Mouse (Mus musculus): ENCODE data around the gene Acot2.
"Not testable (repeated sequence)": the region's sequence is repeated elsewhere in the genome, so short reads cannot be mapped to it uniquely, and the experiment has no call there.

The Acot2 gene
- long read RNA-seq, experiment 1, partial matches to known transcripts, result 0 of 17 reads
- long read RNA-seq, experiment 1, other reads (novel, unspliced or antisense), result 13 of 17 reads
- long read RNA-seq, experiment 2, partial matches to known transcripts, result 0 of 8 reads
- long read RNA-seq, experiment 2, other reads (novel, unspliced or antisense), result 4 of 8 reads

DNA sequence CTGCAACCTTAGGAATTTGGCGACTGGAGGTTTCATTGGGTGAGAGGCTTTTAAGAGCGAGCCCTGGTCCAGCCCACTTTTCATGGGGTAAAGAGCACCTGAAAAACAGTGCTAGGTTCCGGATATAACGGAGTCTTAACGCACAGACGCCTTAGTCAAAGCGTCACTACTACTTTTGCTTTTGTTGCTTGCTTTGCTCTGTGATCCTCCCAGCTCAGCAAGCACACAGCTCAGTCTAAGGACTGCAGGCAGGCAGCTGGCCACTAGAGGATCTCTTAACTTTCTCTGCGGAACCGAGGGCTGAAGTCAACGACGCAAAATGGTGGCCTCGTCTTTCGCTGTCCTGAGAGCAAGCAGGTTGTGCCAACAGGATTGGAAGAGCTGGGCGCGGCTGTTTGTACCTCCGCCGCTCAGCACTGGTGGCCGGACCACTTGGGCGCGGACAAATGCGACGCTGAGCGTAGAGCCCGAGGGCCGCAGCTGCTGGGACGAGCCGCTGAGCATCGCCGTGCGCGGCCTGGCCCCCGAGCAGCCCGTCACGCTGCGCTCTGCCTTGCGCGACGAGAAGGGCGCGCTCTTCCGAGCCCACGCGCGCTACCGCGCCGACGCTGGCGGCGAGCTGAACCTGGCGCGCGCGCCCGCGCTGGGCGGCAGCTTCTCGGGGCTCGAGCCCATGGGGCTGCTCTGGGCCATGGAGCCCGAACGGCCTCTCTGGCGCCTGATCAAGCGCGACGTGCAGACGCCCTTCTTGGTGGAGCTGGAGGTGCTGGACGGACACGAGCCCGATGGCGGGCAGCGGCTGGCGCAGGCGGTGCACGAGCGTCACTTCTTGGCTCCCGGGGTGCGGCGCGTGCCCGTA, at the start of gene Acot2:
Gene Acot2, plus strand, starts transcription at position 279 of the 859 bp plus-strand sequence.
- intact Hi-C loops (cut with DNase I), result no loop called here

DNA sequence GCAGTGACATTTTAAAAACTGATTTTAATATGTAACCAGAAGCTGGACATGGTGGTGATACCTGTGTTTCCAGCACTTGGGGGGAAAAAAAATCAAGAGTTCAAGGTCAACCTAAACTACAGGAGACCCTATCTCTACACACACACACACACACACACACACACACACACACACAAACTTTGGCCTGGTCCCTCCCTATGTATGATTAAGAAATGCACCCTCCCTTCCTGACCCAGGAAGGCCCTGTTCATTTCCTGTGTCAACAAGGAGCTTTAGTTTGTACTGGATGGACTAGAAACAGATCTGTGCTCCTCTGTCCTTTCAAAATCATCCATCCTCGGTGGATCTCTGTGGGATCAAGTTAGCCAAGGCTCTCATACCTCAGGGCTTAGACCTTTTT, 49.1 kb upstream of the Acot2 start:
- intact Hi-C loops (cut with DNase I), result not testable (repeated sequence)

DNA sequence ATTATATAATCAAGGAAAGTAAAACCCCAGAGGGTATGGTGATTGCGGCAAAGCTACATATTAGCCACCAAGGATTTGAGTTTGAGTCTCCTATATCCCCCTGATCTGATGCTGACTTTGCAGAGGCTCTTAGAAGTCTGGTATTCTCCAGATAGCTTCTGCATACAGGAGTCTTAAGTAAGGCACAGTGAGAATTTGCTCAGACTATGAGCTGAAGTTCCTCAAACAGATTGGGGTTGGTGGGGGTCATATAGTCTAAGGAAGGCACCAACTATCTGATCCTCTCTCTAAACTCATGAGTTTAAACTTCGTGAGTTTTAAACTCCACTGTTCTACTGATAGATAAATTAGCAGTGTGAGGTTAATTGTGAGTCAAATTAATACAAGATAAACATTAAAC, 48.3 kb upstream of the Acot2 start:
- intact Hi-C loops (cut with DNase I), result no loop called here

DNA sequence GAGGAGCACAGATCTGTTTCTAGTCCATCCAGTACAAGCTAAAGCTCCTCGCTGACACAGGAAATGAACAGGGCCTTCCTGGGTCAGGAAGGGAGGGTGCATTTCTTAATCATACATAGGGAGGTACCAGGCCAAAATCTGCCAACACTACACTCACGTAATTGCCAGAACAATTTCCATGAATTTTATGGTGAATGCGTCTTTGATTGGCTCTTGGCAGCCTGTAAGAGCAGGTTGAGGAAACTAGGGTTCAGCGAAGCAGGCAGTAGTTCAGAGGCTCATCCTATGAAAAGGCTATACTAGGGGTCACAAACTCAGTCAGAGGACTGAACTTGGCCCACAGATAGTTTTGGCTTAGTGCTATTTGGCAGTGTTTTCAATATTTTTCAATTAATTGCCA, 47.6 kb upstream of the Acot2 start:
- intact Hi-C loops (cut with DNase I), result loop anchor here (5.0 kb wide), 1 partner anchor 228 kb away; no protein-coding TSS in a partner anchor

DNA sequence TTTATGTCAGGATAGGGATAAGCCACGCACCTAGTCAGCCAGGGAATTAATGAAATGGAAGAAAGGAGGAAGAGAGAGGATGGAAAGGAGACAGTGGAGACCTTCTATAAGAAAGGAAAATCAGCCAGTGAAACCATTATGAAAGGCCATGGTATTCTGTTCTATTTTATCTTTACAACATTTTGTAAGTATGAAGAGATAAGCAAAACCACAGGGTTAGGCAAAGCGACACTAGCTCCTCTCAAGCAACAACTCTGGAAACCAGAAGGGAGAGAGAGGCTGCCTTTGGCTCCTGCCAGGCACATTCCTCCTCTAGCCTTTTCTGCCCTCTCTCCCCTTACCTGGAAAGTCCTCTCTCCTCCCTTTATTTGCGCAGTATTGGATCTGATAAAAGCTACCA, 45.7 kb upstream of the Acot2 start:
- intact Hi-C loops (cut with DNase I), result loop anchor here (5.0 kb wide), 1 partner anchor 230 kb away; no protein-coding TSS in a partner anchor

DNA sequence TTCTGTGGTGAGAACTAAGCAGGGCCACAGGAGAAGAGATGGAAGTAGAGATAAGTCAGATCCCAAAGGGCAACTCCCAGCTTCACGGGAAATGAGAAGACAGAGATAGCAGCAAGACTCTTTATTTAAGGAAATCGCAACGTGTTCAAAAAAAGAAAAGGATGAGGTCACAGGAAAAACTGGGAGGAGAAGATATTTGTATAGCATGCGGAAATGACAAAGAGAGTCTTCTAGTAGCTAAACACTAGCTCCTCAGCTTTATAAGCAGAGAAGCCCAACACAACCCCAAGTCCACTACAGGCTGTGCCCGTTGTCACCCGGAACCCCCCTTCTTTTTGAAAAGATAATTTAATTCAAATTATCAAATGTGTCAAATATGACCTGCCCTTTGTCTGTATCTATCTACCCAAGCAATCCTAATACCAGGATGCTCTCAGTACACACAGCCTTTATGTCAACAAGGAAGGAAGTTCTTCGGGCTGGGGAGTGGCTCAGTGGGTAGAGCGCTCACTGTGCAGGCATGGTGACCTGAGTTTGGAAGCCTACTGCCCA, 40.3 kb upstream of the Acot2 start:
- intact Hi-C loops (cut with DNase I), result no loop called here

DNA sequence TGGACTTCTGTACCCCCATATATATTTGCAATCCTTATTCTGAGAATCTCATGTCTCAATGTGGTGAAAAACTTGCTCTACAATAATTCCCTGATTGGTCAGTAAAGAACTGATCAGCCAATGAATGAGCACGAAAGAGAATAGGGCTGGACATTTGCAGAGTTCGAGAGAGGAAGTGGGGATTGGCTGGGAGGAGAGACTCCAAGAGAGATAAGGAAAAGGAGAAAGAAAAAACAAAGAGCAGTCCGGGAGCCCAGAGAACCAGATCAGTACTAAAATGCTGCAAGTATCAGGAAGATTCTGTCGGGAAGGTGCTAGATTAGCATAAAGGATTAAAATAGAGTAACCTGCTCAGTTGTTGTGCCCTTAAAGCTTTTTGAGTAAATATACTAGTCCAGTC, 38.6 kb upstream of the Acot2 start:
- intact Hi-C loops (cut with DNase I), result no loop called here

DNA sequence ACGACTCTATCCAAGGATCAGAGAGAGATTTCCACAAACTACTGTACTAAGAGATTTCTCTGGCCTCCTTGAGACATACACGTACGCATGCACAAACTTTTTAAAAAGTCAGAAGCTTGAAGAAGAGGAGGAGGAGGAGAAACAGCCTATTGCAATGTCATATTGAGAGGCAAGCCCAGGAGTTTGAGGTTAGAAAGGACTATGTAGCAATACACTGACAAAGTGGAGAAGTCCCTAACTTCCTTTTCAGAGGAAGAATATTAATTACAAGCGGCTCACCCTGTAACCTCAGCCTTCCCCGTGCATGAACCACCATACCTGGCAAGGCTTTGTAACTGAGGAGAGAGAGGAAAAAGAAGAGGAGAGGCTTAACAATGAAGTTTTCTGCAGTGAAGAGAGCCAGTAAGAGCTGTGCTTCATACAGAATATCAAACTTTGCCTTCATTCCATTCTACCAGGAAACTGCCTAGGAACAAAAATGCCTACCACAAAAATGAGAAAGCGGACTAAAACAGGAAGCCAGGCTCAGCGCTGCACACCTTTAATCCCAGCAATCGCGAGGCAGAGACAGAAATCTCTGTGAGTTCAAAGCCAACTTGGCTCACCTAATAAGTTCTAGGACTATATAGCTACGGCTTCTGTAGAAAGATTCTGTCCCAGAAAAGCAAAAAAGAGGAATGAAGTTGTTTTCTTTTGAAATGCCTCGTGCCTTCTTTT, 37.7 kb upstream of the Acot2 start:
- intact Hi-C loops (cut with DNase I), result no loop called here

DNA sequence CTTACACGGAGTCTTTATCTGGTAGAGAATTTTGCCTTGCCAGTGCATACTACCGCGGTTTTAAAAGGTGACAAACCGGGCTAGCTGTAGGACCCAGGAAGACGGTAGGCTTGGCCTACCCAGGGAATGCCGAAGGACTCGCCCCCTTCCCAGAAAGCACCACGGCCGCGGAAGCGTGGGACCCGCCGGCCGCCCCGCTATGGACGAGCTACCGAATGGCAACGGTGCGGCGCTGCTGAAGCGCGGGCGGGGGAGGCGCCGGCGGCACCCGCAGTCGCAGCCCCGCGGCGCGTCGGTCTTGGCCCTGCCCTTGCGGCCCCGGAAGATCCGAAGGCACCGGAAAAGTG, 37.2 kb upstream of the Acot2 start, which contains the start of gene Riox1:
Gene Riox1, plus strand, starts transcription at position 116 of the 347 bp plus-strand sequence.
- intact Hi-C loops (cut with DNase I), result no loop called here

DNA sequence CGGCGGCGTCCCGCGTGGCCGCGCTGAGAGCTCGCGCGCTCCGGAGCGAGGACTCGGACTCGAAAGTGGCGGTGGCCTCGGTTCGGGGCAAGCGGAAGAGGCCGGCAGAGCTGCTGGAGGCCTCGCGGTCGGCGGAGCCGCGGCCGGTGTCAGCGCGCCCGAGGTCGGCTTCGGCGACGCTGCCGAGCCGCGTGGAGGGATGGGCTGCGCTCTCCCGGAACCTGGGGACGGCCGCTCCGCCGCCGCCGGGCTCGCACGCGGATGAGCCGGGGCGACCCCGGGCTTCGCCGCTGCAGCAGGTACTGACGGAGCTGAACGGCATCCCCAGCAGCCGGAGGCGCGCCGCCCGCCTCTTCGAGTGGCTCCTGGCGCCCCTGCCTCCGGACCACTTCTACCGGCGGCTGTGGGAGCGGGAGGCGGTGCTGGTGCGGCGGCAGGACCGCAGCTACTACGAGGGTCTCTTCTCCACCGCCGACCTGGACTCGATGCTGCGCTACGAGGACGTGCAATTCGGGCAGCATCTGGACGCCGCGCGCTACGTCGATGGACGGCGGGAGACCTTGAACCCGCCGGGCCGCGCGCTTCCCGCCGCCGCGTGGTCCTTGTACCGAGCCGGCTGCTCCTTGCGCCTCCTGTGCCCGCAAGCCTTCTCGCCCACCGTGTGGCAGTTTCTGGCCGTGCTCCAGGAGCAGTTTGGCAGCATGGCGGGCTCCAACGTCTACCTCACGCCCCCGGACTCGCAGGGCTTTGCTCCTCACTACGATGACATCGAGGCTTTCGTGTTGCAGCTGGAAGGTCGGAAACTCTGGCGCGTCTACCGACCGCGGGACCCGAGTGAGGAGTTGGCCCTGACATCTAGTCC, 36.6 kb upstream of the Acot2 start:
- intact Hi-C loops (cut with DNase I), result no loop called here

DNA sequence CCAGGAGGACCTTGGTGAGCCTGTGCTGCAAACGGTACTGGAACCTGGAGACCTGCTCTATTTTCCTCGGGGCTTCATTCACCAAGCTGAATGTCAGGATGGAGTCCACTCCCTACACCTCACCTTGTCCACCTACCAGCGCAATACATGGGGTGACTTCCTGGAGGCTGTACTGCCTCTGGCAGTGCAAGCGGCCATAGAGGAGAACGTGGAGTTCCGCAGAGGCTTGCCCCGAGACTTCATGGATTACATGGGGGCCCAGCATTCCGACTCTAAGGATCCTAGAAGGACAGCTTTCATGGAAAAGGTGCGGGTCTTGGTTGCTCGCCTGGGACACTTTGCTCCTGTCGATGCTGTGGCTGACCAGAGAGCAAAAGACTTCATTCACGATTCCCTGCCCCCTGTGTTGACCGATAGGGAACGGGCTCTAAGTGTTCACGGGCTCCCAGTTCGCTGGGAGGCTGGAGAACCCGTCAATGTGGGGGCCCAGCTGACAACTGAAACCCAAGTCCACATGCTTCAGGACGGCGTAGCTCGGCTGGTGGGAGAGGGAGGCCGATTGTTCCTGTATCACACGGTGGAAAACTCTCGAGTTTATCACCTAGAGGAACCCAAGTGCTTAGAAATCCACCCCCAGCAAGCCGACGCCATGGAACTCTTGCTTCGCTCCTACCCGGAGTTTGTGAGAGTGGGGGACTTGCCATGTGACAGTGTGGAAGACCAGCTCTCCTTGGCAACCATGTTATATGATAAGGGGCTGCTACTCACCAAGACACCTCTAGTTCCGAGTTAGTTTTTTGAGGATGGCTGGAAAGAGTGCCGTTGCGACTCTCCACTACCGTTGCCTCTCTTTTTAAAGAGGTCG, 35.7 kb upstream of the Acot2 start:
- intact Hi-C loops (cut with DNase I), result no loop called here

DNA sequence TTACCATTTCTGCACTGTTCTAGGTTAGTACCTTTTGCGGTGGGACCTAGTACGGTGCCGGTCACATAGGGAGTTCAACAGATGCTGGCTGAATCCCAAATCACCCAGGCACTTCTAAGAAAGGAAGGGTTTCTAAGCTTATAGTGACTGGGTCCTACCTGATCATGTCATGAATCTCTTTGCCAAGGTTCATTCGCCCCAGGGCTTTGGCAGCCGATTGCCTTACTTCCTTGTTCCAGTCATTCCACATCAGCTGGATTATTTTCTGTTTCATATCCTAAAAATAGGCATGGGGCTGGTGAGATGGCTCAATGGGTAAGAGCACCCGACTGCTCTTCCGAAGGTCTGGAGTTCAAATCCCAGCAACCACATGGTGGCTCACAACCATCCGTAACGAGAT, 29.4 kb upstream of the Acot2 start:
- intact Hi-C loops (cut with DNase I), result no loop called here

DNA sequence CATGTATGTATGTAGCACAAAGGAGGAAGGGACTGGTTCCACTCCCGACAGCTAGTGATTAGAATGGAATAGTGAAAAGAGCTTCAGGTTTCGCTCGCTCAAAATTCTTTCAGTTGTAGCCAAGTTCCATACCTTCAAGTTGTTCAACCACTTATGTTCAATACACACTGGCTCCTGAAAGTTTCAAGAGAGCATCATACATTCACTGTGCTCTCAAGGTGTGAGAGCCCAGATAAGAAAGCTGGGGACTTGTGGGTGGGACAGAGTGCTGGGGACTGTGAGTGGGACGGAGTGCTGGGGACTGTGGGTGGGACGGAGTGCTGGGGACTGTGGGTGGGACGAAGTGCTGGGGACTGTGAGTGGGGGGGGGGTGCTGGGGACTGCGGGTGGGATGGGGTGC, 22.4 kb upstream of the Acot2 start:
- intact Hi-C loops (cut with DNase I), result no loop called here

DNA sequence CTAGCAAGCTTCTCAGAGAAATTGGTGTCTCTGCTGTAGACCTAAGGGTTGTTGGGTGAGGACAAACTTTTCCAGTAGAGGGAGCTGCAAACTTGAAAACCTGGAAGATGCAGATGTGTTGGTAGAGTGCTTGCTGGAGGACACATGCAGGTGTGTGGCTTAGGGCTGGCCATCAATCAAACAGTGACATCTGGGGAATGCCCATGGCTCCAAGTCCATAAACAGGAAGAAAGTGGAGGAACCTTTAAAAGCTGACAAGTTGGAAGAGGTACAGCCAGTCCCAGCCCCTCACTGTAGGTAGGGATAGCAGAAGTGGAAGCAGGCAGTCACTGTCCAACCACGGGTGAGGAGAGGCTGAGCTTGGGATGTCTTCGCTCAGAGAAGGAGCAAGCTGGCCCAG, 15.5 kb upstream of the Acot2 start:
- intact Hi-C loops (cut with DNase I), result loop anchor here (2.0 kb wide), 2 partner anchors 59 to 91 kb away; no protein-coding TSS in a partner anchor

DNA sequence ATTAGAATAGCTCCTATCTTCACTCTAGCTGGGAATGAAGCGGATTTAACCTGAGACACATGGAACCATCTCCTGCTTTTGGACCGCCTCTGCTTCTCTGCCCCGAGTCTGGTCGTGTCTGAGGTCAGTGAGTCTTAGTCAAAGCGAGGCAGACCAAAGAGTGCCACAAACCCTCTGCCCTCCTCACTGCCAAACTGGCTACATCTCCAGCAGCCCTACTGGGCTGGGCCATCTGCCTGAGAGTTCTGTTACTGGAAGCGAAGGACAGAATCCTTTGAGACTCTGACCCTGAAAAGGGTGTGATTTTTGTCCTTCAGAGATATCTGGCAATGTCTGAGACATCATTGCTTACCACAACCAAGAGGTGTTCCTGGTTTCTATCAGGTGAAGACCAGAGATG, 8.8 kb upstream of the Acot2 start:
- intact Hi-C loops (cut with DNase I), result no loop called here

DNA sequence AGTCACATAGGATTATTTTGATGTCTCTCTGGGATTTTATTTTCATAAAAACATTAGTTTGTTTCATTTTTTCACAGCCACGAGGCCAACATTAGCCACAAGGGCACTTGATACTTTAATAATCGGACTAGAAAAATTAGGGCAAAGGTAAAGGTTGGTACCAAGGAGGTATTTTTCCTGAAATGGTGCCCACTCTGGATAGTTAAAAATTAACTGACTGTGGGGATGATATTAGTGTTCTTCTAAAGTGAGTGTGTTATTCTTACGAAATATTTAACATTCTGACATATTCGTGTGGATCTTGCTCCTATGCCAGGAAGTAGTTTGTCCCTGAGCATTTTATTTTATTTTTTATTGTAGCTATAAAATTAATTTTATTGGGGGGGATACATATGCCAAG, 6.0 kb upstream of the Acot2 start:
- intact Hi-C loops (cut with DNase I), result no loop called here

DNA sequence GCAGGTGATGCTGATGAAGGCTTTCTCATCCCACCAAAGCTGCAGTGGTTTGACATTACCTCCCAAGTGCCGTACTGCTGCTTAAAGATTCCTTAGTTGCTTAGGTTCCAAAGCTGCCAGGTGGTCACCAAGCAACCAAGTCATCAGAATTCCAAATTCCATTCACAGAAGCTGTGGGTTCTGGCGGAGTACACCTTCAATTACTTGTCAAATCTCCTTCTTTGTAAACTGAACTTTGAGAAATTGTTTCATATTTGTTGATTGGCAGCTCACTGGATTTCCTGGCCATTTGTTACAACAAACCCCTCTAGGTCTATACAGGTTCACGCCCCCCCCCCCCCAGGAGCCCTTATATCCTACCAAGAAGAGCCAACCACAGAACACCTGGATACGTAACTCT, 2.9 kb upstream of the Acot2 start, which contains the start of gene Heatr4:
Gene Heatr4, minus strand, starts transcription at position 101 of the 400 bp plus-strand sequence.
- intact Hi-C loops (cut with DNase I), result no loop called here

DNA sequence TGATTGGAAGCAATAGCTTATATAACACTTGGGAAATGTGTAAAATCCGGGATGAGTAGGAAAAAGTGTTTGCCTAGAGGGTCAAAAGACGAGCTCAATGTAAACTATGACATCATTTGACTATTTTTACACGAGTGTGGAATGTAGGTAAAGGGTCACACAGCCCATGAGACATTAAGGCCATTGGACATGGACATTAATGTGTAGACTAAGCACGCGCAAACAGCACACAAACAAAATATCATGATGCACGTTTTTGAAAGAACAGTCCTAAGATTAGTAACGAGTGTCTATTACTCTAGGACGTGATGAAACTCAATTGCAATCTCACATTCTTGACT, 449 bp upstream of the Acot2 start:
- intact Hi-C loops (cut with DNase I), result no loop called here

DNA sequence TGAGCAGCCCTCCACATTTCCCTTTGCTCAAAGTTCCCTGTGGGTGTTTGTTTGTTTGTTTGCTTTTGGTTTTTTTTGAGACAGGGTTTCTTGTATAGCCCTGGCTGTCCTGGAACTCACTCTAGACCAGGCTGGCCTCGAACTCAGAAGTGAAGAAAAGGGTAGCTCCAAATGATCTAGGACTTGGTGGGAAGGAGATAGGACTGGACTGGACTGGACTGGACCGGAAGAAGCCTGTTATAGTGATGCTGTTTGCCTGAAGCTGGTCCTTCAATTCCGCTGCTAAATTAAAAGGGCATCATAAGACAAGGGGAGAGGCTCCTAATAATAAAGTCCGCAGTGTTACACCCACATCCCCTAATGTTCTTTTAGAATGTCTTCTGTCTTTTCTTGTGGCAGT, 822 bp downstream of the Acot2 start:
- intact Hi-C loops (cut with DNase I), result no loop called here

DNA sequence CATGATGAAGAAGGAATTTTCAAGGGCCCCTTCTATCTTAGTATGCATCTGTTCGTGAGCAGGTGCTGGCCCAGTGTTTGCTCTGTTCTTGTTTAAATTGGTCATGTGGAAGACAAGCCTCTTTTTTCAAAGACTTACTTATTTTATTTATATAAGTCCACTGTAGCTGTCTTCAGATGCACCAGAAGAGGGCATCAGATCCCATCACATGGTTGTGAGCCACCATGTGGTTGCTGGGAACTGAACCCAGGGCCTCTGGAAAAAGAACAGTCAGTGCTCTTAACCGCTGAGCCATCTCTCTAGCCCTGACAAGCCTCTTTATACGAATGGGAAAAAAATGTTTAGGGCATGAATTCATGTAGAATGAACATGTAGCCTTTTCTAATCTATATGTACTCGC, 1.7 kb downstream of the Acot2 start:
- intact Hi-C loops (cut with DNase I), result no loop called here

Measured in adrenal gland (tissue).